Mouse (Mus musculus): ENCODE results near the gene Fam213b. TPM values are rescaled to one million over a fixed set of nuclear protein-coding genes. Genes with fewer than 3 reads are reported as not detected.

The Fam213b gene
- total and polyA plus RNA-seq, 2 experiments from 2014 or later, result 72.4 to 76.2 TPM

DNA sequence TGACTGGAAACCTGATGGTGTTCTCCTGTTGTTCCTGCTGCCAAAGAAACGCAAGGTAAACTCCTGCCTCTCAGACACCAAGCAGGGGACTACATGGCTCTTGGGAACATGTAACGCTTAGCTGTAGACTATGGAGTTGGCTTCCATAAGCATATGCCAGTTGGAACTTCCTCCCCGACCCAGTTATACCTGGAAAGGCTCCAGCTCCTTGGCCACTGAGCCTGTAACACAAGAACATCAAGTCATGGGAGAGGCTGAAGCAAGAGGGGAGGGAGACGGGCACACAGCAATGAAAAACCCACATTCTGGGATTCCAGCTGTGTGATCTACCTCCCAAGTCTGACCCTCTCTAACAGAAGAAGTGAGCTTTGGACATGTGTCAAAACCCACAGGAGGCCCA is 23.4 kb upstream of the Fam213b start:
- Histone ChIP-seq H3K27ac (ENCODE audit: low read depth) (no peak overlapping the region), H3K27me3 (ENCODE audit: control insufficient read depth, insufficient read depth, low read length) (no peaks in the 10 kb centered on the region), H3K4me3 (ENCODE audit: low read depth, low read length) (no peak overlapping the region), H3K9me3 (replicated peaks; ENCODE audit: control insufficient read depth, low read length) (0 out of 2 replicates have a peak, but pooled peaks cover 2% of the 10 kb centered on the region), H3K9ac (replicated peaks; ENCODE audit: low read depth, low read length) (no peak overlapping the region), H3K36me3 (replicated peaks; ENCODE audit: control insufficient read depth, insufficient read depth, low read length) (no peaks in the 10 kb centered on the region), H3K4me2 (ENCODE audit: low read depth, low read length) (no peak overlapping the region), H3K4me1 (ENCODE audit: control insufficient read depth, insufficient read depth) (no peaks in the 10 kb centered on the region)
- TF ChIP-seq EP300 (IDR thresholded peaks at IDR 0.05; ENCODE audit: low read depth), result no peak
- no peak for TF ChIP-seq CTCF (IDR thresholded peaks at IDR 0.05; ENCODE audit: low read depth)
- ATAC-seq (ENCODE audit: insufficient read depth, low read depth) (no peak), DNase-seq (ENCODE audit: low spot score) (no peak)
- WGBS, result 72% methylated on average over 4 of the region's 4 CpGs

DNA sequence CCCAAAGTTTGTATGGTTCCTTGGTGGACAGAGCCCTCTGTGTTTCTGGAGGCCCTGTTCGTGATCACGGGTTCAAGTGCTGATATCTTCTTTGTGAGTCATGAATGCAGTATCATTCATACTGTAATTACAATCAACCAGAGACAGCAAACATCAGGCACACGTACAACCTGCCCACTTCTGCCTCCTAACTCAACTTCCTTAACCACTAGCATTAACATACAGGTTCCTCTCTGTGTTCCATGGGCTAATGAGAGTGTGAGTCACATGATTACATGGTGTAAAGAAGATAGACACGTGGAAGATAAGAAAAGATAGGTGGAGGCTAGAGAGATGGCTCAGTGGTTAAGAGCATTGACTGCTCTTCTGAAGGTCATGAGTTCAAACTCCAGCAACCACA is 17.7 kb upstream of the Fam213b start:
- H3K9me3 ChIP-seq (replicated peaks; ENCODE audit: control insufficient read depth, low read length), result 0 out of 2 replicates have a peak, but pooled peaks cover 4% of the 10 kb centered on the region
- no peak overlapping the region for H3K4me3 ChIP-seq (ENCODE audit: low read depth, low read length)
- H3K27ac ChIP-seq (ENCODE audit: low read depth), result no peak overlapping the region
- no peaks in the 10 kb centered on the region for H3K4me1 ChIP-seq (ENCODE audit: control insufficient read depth, insufficient read depth)
- ATAC-seq (ENCODE audit: insufficient read depth, low read depth), result no peak
- H3K4me2 ChIP-seq (ENCODE audit: low read depth, low read length), result no peak overlapping the region
- DNase-seq (ENCODE audit: low spot score), result no peak
- no peaks in the 10 kb centered on the region for H3K36me3 ChIP-seq (replicated peaks; ENCODE audit: control insufficient read depth, insufficient read depth, low read length)
- TF ChIP-seq CTCF (IDR thresholded peaks at IDR 0.05; ENCODE audit: low read depth) (no peak), EP300 (IDR thresholded peaks at IDR 0.05; ENCODE audit: low read depth) (no peak)
- H3K27me3 ChIP-seq (ENCODE audit: control insufficient read depth, insufficient read depth, low read length), result no peaks in the 10 kb centered on the region
- H3K9ac ChIP-seq (replicated peaks; ENCODE audit: low read depth, low read length), result no peak overlapping the region
- 68% methylated on average over 4 of the region's 4 CpGs for WGBS

DNA sequence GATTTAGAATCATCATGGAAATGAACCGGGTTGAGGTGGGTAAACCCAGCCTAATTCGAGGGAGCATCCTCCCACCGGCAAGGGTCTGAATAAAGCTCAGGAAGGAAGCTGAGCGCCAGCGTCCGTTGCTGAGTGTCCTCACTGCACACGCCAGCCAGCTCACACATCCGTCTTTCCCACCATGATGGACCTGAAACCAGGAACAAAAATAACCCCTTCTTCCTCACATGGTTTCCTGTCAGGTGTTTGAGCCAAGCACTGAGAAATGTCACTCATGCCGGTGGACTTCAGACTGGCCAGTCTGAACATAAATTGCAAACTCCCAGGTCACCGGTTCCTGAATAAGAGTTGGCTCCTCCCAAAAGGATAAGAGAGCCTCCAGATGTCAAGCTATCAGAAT is 16.4 kb upstream of the Fam213b start:
- 55% methylated on average over 10 of the region's 10 CpGs for WGBS
- TF ChIP-seq CTCF (IDR thresholded peaks at IDR 0.05; ENCODE audit: low read depth) (no peak), EP300 (IDR thresholded peaks at IDR 0.05; ENCODE audit: low read depth) (no peak)
- Histone ChIP-seq H3K9me3 (replicated peaks; ENCODE audit: control insufficient read depth, low read length) (0 out of 2 replicates have a peak, but pooled peaks cover 4% of the 10 kb centered on the region), H3K9ac (replicated peaks; ENCODE audit: low read depth, low read length) (no peak overlapping the region), H3K36me3 (replicated peaks; ENCODE audit: control insufficient read depth, insufficient read depth, low read length) (no peaks in the 10 kb centered on the region), H3K4me2 (ENCODE audit: low read depth, low read length) (no peak overlapping the region), H3K27me3 (ENCODE audit: control insufficient read depth, insufficient read depth, low read length) (no peaks in the 10 kb centered on the region), H3K4me1 (ENCODE audit: control insufficient read depth, insufficient read depth) (no peaks in the 10 kb centered on the region), H3K4me3 (ENCODE audit: low read depth, low read length) (no peak overlapping the region), H3K27ac (ENCODE audit: low read depth) (no peak overlapping the region)
- ATAC-seq (ENCODE audit: insufficient read depth, low read depth), result no peak
- DNase-seq (ENCODE audit: low spot score), result no peak

DNA sequence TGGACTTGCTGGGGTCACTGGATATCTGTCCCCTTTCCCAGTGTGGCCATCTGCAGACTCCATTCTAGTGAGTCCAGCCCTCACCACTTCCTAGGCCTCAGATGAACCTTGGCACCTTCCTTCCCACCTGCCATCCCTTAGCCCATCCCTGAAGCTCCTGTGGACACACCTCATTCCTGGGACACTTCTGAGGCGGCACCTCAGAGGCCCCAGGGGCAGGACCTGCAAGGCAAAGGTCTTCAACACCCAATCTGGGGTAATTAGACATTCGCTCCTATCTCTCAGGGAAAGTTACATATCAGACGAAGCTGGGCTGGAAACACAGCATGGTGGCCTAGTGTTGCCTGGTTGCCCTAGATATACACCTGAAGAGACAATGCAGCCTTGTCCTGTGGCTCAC is 15.8 kb upstream of the Fam213b start:
- Histone ChIP-seq H3K4me2 (ENCODE audit: low read depth, low read length) (no peak overlapping the region), H3K4me3 (ENCODE audit: low read depth, low read length) (no peak overlapping the region), H3K27me3 (ENCODE audit: control insufficient read depth, insufficient read depth, low read length) (no peaks in the 10 kb centered on the region), H3K9ac (replicated peaks; ENCODE audit: low read depth, low read length) (no peak overlapping the region), H3K36me3 (replicated peaks; ENCODE audit: control insufficient read depth, insufficient read depth, low read length) (no peaks in the 10 kb centered on the region), H3K27ac (ENCODE audit: low read depth) (no peak overlapping the region), H3K9me3 (replicated peaks; ENCODE audit: control insufficient read depth, low read length) (0 out of 2 replicates have a peak, but pooled peaks cover 4% of the 10 kb centered on the region), H3K4me1 (ENCODE audit: control insufficient read depth, insufficient read depth) (no peaks in the 10 kb centered on the region)
- WGBS, result 72% methylated on average over 3 of the region's 3 CpGs
- DNase-seq (ENCODE audit: low spot score) (no peak), ATAC-seq (ENCODE audit: insufficient read depth, low read depth) (no peak)
- TF ChIP-seq EP300 (IDR thresholded peaks at IDR 0.05; ENCODE audit: low read depth), result no peak
- no peak for TF ChIP-seq CTCF (IDR thresholded peaks at IDR 0.05; ENCODE audit: low read depth)

DNA sequence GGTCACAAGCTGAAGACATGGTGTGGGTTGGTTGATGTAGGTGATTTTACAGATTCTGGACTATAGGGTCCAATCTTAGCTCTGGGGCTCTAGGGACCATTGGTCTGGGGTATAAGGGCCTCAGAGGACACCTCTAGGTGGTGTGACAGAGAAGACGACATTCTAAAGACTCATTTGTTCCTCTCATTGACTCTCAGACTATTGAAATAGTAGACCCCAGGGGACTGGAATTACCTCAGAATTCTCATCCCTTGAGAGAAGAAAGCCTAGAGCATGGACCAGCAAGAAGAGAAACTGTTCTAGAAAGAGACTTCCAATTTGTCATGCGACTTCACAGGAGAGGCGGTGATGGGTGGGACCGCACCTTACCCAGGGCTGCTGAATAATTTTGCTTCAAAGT is 15.3 kb upstream of the Fam213b start:
- H3K4me1 ChIP-seq (ENCODE audit: control insufficient read depth, insufficient read depth), result no peaks in the 10 kb centered on the region
- no peak overlapping the region for H3K27ac ChIP-seq (ENCODE audit: low read depth)
- H3K4me2 ChIP-seq (ENCODE audit: low read depth, low read length), result no peak overlapping the region
- 0 out of 2 replicates have a peak, but pooled peaks cover 4% of the 10 kb centered on the region for H3K9me3 ChIP-seq (replicated peaks; ENCODE audit: control insufficient read depth, low read length)
- H3K9ac ChIP-seq (replicated peaks; ENCODE audit: low read depth, low read length), result no peak overlapping the region
- no peak for ATAC-seq (ENCODE audit: insufficient read depth, low read depth)
- H3K27me3 ChIP-seq (ENCODE audit: control insufficient read depth, insufficient read depth, low read length), result no peaks in the 10 kb centered on the region
- 96% methylated on average over 4 of the region's 4 CpGs for WGBS
- TF ChIP-seq CTCF (IDR thresholded peaks at IDR 0.05; ENCODE audit: low read depth) (no peak), EP300 (IDR thresholded peaks at IDR 0.05; ENCODE audit: low read depth) (no peak)
- DNase-seq (ENCODE audit: low spot score), result no peak
- no peak overlapping the region for H3K4me3 ChIP-seq (ENCODE audit: low read depth, low read length)
- H3K36me3 ChIP-seq (replicated peaks; ENCODE audit: control insufficient read depth, insufficient read depth, low read length), result no peaks in the 10 kb centered on the region

DNA sequence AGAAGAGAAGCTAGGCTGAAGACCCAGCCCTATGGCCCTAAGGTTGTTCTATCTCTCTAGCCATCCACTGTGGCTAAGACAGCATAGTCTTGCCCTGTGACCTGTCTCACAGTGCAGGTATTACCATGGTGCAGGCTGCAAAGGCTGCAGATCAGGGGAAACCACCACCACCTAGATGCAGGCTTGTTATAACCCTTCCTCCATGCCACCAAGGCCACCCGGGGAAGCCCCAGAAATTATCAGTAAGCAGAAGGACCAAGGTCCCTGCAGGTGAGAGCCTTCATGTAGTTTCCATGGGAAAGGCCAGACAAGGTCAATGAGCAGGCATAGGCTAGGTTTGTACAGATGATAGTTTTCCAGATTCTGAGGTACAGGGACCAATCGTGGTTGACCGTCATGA is 14.9 kb upstream of the Fam213b start:
- Histone ChIP-seq H3K36me3 (replicated peaks; ENCODE audit: control insufficient read depth, insufficient read depth, low read length) (no peaks in the 10 kb centered on the region), H3K4me3 (ENCODE audit: low read depth, low read length) (no peak overlapping the region), H3K9me3 (replicated peaks; ENCODE audit: control insufficient read depth, low read length) (0 out of 2 replicates have a peak, but pooled peaks cover 4% of the 10 kb centered on the region), H3K4me2 (ENCODE audit: low read depth, low read length) (no peak overlapping the region), H3K9ac (replicated peaks; ENCODE audit: low read depth, low read length) (no peak overlapping the region), H3K27ac (ENCODE audit: low read depth) (no peak overlapping the region), H3K4me1 (ENCODE audit: control insufficient read depth, insufficient read depth) (no peaks in the 10 kb centered on the region), H3K27me3 (ENCODE audit: control insufficient read depth, insufficient read depth, low read length) (no peaks in the 10 kb centered on the region)
- 88% methylated on average over 3 of the region's 3 CpGs for WGBS
- TF ChIP-seq EP300 (IDR thresholded peaks at IDR 0.05; ENCODE audit: low read depth), result no peak
- no peak for TF ChIP-seq CTCF (IDR thresholded peaks at IDR 0.05; ENCODE audit: low read depth)
- DNase-seq (ENCODE audit: low spot score), result no peak
- no peak for ATAC-seq (ENCODE audit: insufficient read depth, low read depth)

Measured in heart, postnatal 0 days (tissue).